Mouse (Mus musculus): ENCODE measurements around the gene Zfp872. TPM values are rescaled to one million over a fixed set of nuclear protein-coding genes. Genes with fewer than 3 reads are reported as not detected.

Gene Zfp872
- polyA plus RNA-seq, 1 experiment from 2014 or later, result not detected

Other genes starting within 250 kb of the Zfp872 start
- gene Swsap1, start 232.3 kb upstream of the Zfp872 start, polyA plus RNA-seq (2016; fragmentation: Nextera tagmentation; extraction: Ambion mirVana), result 7.1 and 9.3 TPM in 2 replicates
- 9.3 and 9.6 TPM in 2 replicates for gene Epor, start 224.6 kb upstream of the Zfp872 start, polyA plus RNA-seq (2016; fragmentation: Nextera tagmentation; extraction: Ambion mirVana)
- 3.7 and 5.7 TPM in 2 replicates for gene Rgl3, start 198.6 kb upstream of the Zfp872 start, polyA plus RNA-seq (2016; fragmentation: Nextera tagmentation; extraction: Ambion mirVana)
- 5.1 and 6.7 TPM in 2 replicates for gene Ccdc151, start 185.5 kb upstream of the Zfp872 start, polyA plus RNA-seq (2016; fragmentation: Nextera tagmentation; extraction: Ambion mirVana)
- 115 and 120 TPM in 2 replicates for gene Prkcsh, start 185.3 kb upstream of the Zfp872 start, polyA plus RNA-seq (2016; fragmentation: Nextera tagmentation; extraction: Ambion mirVana)
- gene Elavl3, start 136.1 kb upstream of the Zfp872 start, polyA plus RNA-seq (2016; fragmentation: Nextera tagmentation; extraction: Ambion mirVana), result 22.7 and 57.1 TPM in 2 replicates
- gene Gm49318, start 116.8 kb upstream of the Zfp872 start, polyA plus RNA-seq (2016; fragmentation: Nextera tagmentation; extraction: Ambion mirVana), result not detected in 2 replicates
- 11.1 and 15.4 TPM in 2 replicates for gene Zfp653, start 116.7 kb upstream of the Zfp872 start, polyA plus RNA-seq (2016; fragmentation: Nextera tagmentation; extraction: Ambion mirVana)
- 42.6 and 45.5 TPM in 2 replicates for gene Ecsit, start 102.7 kb upstream of the Zfp872 start, polyA plus RNA-seq (2016; fragmentation: Nextera tagmentation; extraction: Ambion mirVana)
- gene Cnn1, start 88.9 kb upstream of the Zfp872 start, polyA plus RNA-seq (2016; fragmentation: Nextera tagmentation; extraction: Ambion mirVana), result 2.4 TPM in 2 replicates
- gene Elof1, start 70.9 kb upstream of the Zfp872 start, polyA plus RNA-seq (2016; fragmentation: Nextera tagmentation; extraction: Ambion mirVana), result 250 and 261 TPM in 2 replicates
- 20.9 and 23.7 TPM in 2 replicates for gene Acp5, start 52.4 kb upstream of the Zfp872 start, polyA plus RNA-seq (2016; fragmentation: Nextera tagmentation; extraction: Ambion mirVana)
- 55.6 and 68.3 TPM in 2 replicates for gene Pigyl, start 31.2 kb upstream of the Zfp872 start, polyA plus RNA-seq (2016; fragmentation: Nextera tagmentation; extraction: Ambion mirVana)
- 9.0 and 10.5 TPM in 2 replicates for gene Zfp809, start 37.6 kb downstream of the Zfp872 start, polyA plus RNA-seq (2016; fragmentation: Nextera tagmentation; extraction: Ambion mirVana)
- gene Zfp599, start 71.8 kb downstream of the Zfp872 start, polyA plus RNA-seq (2016; fragmentation: Nextera tagmentation; extraction: Ambion mirVana), result 5.4 and 6.5 TPM in 2 replicates
- gene Zfp810, start 119.6 kb downstream of the Zfp872 start, polyA plus RNA-seq (2016; fragmentation: Nextera tagmentation; extraction: Ambion mirVana), result 24.3 and 29.0 TPM in 2 replicates
- gene Anln, start 201.1 kb downstream of the Zfp872 start, polyA plus RNA-seq (2016; fragmentation: Nextera tagmentation; extraction: Ambion mirVana), result 31.4 and 39.4 TPM in 2 replicates
- gene 9530077C05Rik, start 223.4 kb downstream of the Zfp872 start, polyA plus RNA-seq (2016; fragmentation: Nextera tagmentation; extraction: Ambion mirVana), result 9.3 and 9.4 TPM in 2 replicates